Mouse (Mus musculus): Measurements from ENCODE around the gene Adcy9.
"Not testable (repeated sequence)": the region's sequence is repeated elsewhere in the genome, so short reads cannot be mapped to it uniquely, and the experiment has no call there.

Gene Adcy9

DNA sequence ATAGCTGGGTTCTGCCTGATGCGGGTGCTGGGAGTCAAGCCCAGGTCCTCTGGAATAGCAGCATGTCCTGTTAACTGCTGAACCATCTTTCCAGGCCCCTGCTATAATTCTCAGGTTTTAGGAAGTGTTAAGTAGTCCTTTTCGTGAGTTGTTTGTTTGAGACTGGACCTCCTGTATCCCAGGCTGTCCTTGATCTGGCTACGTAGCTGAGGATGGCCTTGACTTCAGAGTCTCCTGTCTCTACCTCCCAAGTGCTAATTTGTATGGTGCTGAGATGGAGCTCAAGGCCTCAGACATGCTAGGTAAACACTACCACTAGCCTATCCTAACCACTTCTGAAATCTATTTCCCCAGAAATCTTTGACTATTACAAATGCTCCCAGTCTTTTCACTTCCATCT is 37.9 kb downstream of the Adcy9 start:
- no peak for DNase-seq (ENCODE audit: low read depth, low spot score)

DNA sequence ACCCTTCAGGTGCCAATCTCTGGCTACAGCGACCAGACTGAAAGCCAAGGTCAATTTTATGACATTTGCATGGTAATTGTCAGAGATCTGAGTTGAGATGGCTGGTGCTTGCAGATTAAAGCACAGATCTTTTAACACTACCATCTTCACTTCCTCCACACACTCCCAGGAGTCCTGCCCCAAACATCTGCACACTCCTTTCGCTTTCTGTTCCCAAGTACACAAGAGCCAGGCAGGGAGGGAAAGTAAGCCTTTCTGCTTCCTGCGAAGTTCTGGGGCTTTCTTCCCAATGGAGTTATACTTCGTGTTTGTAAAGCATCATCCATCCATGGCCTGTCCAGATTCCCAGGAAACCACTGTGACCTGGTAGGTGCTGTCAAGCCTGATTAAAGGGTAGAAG is 38.8 kb downstream of the Adcy9 start:
- DNase-seq (ENCODE audit: low read depth, low spot score) = no peak

GRCm38 (mm10) chr16:4378788-4379187 is 41.5 kb downstream of the Adcy9 start:
- no peak for DNase-seq (ENCODE audit: low read depth, low spot score)

DNA sequence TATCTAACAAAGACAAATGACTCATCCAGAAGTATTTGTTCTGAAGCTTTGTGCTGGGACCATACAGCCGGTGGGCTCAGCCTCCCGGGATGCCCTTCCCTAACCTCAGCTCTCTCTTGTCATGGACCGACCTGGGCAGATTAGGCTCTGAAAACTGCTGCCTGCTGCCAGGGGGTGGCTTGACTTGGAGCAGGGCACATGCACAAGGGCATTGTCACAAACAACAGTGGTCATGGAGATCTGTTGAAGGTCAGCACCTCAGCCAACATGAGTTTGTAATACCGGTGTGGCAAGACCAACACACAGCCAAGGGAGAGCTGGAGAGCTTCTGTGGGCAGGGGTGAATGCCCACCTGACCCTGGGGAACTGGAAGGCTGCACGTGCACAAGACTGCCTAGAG is 42.7 kb downstream of the Adcy9 start:
- no peak for DNase-seq (ENCODE audit: low read depth, low spot score)

GRCm38 (mm10) chr16:4374780-4375380 is 45.4 kb downstream of the Adcy9 start:
- no peak for DNase-seq (ENCODE audit: low read depth, low spot score)

- DNase-seq (ENCODE audit: low read depth, low spot score) = no peak
Observed at GRCm38 (mm10) chr16:4374270-4374669, 46.0 kb downstream of the Adcy9 start.

- DNase-seq (ENCODE audit: low read depth, low spot score) = no peak
Observed at GRCm38 (mm10) chr16:4371039-4371438, 49.3 kb downstream of the Adcy9 start.

GRCm38 (mm10) chr16:4370141-4370541 is 50.2 kb downstream of the Adcy9 start:
- no peak for DNase-seq (ENCODE audit: low read depth, low spot score)

- no peak for DNase-seq (ENCODE audit: low read depth, low spot score)
Observed at GRCm38 (mm10) chr16:4367930-4368329, 52.4 kb downstream of the Adcy9 start.

GRCm38 (mm10) chr16:4367291-4367690 is 53.0 kb downstream of the Adcy9 start:
- no peak for DNase-seq (ENCODE audit: low read depth, low spot score)

- no peak for DNase-seq (ENCODE audit: low read depth, low spot score)
Observed at GRCm38 (mm10) chr16:4366671-4367070, 53.6 kb downstream of the Adcy9 start.

DNA sequence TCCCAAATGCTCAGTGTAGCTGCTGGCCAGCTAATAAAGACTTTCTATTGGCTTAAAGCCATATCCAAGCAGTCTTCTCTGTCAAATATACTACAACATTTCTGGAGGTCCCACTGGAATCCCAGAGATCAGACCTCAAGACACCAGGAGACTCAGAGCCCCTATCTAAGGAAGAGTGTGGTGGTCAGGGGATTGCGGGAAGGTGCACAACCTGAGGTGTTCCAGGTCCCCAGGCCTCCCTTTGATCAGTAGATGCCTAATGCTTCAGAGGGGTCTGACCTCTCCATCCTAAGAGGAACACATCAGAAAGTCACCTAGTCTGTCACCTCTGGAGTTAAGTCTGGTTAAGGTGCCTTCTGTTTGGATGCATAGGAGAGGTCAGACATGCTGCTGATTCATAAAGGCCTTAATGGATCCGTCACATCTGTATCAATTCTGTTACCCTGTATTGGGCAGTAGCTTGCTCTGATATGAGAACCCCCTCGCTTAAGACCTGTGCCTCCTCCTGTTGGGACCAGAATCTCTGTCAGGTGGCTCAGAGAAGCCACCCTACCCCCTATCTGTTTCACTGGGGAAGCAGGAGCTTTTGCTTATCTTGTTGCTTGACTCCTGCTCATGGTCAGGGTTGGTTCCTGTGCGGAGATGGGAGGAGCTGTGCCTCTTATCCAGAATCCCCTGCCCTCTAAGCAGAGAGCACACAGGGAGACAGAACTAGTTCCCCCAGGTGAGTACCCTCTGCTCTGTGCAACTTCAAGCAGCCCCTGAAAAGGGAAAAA is 56.8 kb downstream of the Adcy9 start:
- no peak for DNase-seq (ENCODE audit: low read depth, low spot score)

DNA sequence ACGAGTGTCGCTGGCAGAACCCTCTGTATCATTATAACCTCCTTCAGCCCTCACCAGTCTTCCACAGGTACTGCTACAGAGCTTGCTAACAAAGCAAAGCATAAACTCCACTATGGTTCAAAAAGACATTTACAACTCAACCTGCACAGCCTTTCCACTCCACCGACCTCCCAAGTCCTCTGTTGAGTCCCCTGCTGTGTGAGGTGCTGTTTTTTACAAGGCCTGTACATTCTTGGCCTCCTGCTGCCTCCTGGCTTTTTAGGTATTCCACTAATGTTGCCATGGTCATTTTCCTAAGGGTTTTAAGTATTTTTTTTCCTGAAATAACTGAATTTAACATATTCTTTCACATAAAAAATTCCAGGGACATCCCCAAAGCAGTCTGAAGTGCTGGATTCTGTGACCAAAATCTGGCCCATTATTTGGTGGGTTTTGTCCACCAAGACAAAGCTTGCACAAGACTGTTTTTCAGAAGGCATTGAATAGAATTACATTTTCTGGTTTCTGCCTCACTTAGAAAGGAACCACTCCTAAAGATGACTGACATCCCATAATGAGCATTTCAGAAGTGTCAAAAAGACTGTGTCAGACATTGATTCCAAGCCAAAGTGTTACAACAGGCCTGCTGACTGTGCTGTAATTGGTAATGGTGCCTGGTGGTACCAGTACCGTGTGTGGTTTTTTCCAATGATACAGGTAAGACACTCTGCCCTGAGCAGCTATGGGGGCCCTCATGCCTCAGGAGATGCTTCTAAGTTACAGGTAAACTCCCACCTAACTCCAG is 64.8 kb downstream of the Adcy9 start:
- no peak for DNase-seq (ENCODE audit: low read depth, low spot score)

- no peak for DNase-seq (ENCODE audit: low read depth, low spot score)
Observed at GRCm38 (mm10) chr16:4342579-4342978, 77.7 kb downstream of the Adcy9 start.

GRCm38 (mm10) chr16:4341316-4342062 is 78.8 kb downstream of the Adcy9 start:
- no peak for DNase-seq (ENCODE audit: low read depth, low spot score)

DNA sequence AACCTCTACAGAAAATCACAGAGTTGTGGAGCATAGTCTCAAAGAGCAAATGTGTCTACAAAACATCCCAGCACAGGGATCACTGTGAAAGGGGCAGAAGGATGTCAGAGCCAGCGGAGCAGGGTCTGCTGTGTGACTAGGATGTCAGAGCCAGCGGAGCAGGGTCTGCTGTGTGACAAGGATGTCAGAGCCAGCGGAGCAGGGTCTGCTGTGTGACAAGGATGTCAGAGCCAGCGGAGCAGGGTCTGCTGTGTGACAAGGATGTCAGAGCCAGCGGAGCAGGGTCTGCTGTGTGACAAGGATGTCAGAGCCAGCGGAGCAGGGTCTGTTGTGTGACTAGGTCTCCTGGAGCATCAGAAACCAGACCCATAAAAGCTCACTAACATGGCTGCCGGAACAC is 81.1 kb downstream of the Adcy9 start:
- DNase-seq (ENCODE audit: low read depth, low spot score) = not testable (repeated sequence)

DNA sequence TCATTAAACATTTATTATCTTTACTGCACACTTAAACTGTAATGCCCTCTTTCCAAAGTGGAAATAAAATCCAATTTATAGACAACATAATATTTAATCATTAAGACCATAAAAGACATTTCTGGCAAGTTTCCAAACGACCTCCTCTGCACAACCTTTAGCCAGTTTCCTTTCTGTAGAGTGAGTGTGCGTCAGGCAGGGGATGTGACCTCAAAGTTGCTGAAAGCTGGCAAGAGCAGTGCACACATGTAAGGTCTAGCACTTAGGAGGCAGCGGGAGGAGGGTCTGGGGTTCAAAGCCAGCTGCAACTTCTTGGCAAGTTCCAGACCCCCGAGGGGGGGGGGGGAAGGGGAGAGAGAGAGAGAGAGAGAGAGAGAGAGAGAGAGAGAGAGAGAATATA is 83.0 kb downstream of the Adcy9 start:
- DNase-seq (ENCODE audit: low read depth, low spot score) = no peak

GRCm38 (mm10) chr16:4333788-4334187 is 86.5 kb downstream of the Adcy9 start:
- no peak for DNase-seq (ENCODE audit: low read depth, low spot score)

DNA sequence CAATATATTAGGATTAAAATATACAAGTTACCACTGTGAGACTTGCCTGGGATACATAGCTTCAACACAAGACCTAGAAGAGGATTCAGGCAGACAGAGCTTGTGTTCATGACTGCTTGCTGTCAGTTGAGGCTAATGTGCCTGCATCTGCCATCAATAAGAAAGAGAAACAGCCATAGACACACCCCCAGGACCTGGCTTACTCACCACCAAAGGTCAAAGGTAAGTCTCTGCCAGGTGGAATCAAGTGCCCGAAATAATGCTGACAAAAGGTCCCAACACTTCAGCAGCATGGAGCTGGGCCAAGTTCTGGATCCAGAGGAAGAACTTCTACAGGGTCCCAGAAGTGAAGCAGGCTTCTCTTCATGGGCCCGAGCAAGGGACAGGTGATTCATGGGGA is 86.9 kb downstream of the Adcy9 start:
- DNase-seq (ENCODE audit: low read depth, low spot score) = no peak

GRCm38 (mm10) chr16:4327081-4327480 is 93.2 kb downstream of the Adcy9 start:
- DNase-seq (ENCODE audit: low read depth, low spot score) = no peak

- DNase-seq (ENCODE audit: low read depth, low spot score) = no peak
Observed at GRCm38 (mm10) chr16:4325801-4326200, 94.5 kb downstream of the Adcy9 start.

DNA sequence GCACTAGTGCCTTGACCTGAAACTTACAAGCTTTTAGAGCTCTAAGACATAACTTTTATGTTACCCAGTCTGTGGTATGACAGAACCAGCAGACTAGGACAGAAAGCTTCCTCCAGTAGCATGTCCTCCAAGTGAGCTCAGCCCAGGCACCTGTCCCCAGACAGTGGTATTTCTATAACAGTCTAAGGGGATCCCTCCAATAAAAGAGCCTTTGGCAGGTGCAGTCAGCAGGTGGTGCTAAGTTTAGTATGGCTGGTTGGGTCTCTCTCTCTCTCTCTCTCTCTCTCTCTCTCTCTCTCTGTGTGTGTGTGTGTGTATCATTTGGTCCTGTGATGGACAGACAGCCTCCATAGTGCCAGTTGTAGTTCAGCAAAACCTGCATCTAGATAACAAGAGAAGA is 95.3 kb downstream of the Adcy9 start:
- DNase-seq (ENCODE audit: low read depth, low spot score) = no peak

All from retina, postnatal 7 days (tissue).